Mouse (Mus musculus) NIH3T3 (cell line): ENCODE data around the gene Ptprm.
A peak's percentile ranks its signal among the peaks of the same experiment; 100 is the strongest.

Experiments used
- DNase-seq: peaks from one replicate; pipeline ENCODE4 v3.0.0-alpha.2; 2012; ENCODE audit warnings: low read depth

Ptprm gene

GRCm38 (mm10) chr17:66769365-66770363 lies 584.6 kb downstream of the Ptprm start:
- peak; percentile 53 for DNase-seq

- no peak for DNase-seq
These were observed 585.5 kb downstream of the Ptprm start for GRCm38 (mm10) chr17:66768689-66769275.

- no peak for DNase-seq
These were observed 588.1 kb downstream of the Ptprm start for GRCm38 (mm10) chr17:66766166-66766565.

- no peak for DNase-seq
These were observed 589.8 kb downstream of the Ptprm start for GRCm38 (mm10) chr17:66764435-66764834.

GRCm38 (mm10) chr17:66762716-66763115 lies 591.5 kb downstream of the Ptprm start:
- no peak for DNase-seq

- DNase-seq: no peak
These were observed 592.6 kb downstream of the Ptprm start for GRCm38 (mm10) chr17:66761326-66762296.

GRCm38 (mm10) chr17:66757025-66757511 lies 597.2 kb downstream of the Ptprm start:
- DNase-seq: no peak

- no peak for DNase-seq
These were observed 597.8 kb downstream of the Ptprm start for GRCm38 (mm10) chr17:66756500-66756899.

- DNase-seq: peak; percentile 62
These were observed 599.0 kb downstream of the Ptprm start for GRCm38 (mm10) chr17:66755191-66755654.

GRCm38 (mm10) chr17:66754208-66754865 lies 599.9 kb downstream of the Ptprm start:
- no peak for DNase-seq

GRCm38 (mm10) chr17:66751746-66752145 lies 602.5 kb downstream of the Ptprm start:
- DNase-seq: no peak

- DNase-seq: peak; percentile 33
These were observed 603.6 kb downstream of the Ptprm start for GRCm38 (mm10) chr17:66750481-66751206.

- DNase-seq: no peak
These were observed 604.3 kb downstream of the Ptprm start for GRCm38 (mm10) chr17:66749976-66750375.

- DNase-seq: no peak
These were observed 607.8 kb downstream of the Ptprm start for GRCm38 (mm10) chr17:66746506-66746905.

- DNase-seq: no peak
These were observed 610.9 kb downstream of the Ptprm start for GRCm38 (mm10) chr17:66743321-66743720.

GRCm38 (mm10) chr17:66738779-66739345 lies 615.4 kb downstream of the Ptprm start:
- no peak for DNase-seq

- DNase-seq: peak; percentile 24
These were observed 615.9 kb downstream of the Ptprm start for GRCm38 (mm10) chr17:66738331-66738730.

GRCm38 (mm10) chr17:66736450-66736849 lies 617.8 kb downstream of the Ptprm start:
- no peak for DNase-seq

GRCm38 (mm10) chr17:66733541-66733940 lies 620.7 kb downstream of the Ptprm start:
- no peak for DNase-seq

- no peak for DNase-seq
These were observed 624.3 kb downstream of the Ptprm start for GRCm38 (mm10) chr17:66729979-66730378.
